Mouse (Mus musculus) adrenal gland, postnatal 10 days (tissue): ENCODE data around the gene Ncf2. TPM values are rescaled to one million over a fixed set of nuclear protein-coding genes. Genes with fewer than 3 reads are reported as not detected.

Source experiments
- DNase-seq: peaks from one replicate; pipeline ENCODE4 v3.0.0; 2021; ENCODE audit warnings: mixed read lengths
- total RNA-seq, 2 experiments: library from RNA; stranded (reverse); gene quantifications; 2 replicates each; pipeline ENCODE4 v1.2.3; 2021

Ncf2 gene
- total RNA-seq, 2 experiments from 2014 or later: 5.1 to 7.8 TPM

DNA sequence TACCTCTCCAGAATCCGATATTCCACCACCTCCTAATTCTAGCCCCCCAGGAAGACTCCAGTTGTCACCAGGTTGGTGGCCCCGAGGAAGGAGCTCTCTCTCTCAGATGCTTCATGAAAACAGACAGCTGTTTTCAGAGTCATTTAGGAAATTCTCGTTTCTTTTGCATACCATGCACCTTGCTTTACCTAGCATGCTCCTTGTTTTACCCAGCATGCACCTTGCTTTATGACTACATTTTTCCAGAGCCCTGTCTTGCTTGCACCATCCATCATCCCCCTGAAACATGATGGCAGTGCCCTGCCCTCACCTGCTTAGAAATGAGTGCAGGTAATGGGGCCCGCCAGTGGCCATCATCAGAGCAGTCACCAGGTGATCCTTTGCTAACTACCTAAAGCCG lies 31.6 kb downstream of the Ncf2 start:
- DNase-seq: no peak

DNA sequence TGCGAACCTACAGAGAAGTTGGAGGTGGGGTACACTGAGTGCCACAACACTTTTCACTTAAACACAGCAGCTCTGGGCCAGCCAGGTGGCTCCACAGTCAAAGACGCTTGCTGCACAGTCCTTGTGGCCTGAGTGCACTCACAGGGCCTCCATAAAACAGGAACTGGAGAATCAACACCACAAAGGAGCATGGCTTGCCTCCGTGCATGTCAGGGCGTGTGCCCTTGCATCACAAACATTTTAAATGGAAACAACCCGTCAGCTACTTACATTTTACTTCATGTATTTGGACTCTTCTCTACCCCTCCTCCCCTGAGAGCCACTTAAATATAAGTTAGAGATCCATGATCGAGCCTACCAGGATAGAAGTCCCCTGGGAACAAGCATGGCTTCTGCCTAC lies 32.3 kb downstream of the Ncf2 start:
- no peak for DNase-seq

DNA sequence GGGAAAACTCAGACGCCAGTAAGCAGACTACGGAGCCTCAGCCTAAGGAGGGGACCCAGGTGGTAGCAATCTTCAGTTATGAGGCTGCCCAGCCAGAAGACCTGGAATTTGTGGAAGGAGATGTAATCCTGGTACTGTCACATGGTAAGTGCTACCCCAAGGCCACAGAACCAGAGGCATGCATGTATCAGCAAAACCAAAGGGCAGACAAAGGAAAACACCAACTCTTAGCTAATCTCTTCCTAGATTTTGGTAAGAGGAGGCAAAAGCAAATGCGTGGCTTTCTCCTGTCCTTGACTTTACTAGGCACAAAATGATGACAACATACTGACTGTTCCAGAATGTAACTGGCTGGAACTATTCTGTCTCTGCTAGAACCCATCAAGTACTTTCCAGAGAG lies 35.1 kb downstream of the Ncf2 start:
- DNase-seq: no peak

DNA sequence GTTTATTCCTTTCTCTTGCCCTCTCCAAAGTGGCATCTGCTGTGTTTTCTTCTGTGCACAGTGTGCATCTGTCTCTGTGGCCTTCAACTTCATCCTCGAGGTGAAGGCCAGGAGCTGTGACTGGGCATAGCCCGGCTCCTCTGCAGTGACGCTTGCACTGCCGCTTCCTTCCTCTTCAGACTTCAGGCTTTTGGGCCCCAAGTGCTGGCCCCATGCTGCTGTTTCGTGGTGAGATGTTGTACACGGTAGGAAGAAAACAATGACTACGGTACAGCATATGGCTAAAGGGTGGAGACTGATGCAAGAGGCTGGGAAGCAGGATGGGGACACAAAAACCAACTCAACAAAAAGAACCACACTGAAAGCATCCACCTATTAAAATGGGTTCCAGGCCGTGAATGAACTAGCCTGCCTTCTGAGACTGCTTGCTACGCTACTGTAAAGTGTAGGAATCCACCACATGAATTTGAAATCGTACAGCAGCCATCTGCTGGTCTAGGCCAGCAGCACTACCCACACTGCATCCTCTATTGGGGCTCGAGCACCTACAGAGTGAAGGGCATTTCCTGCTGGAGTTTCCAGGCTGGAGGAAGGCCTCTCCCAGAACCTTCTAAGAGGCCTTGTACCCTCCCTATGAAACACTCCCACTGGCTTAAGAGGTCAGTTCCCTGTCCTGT lies 38.2 kb downstream of the Ncf2 start:
- no peak for DNase-seq

DNA sequence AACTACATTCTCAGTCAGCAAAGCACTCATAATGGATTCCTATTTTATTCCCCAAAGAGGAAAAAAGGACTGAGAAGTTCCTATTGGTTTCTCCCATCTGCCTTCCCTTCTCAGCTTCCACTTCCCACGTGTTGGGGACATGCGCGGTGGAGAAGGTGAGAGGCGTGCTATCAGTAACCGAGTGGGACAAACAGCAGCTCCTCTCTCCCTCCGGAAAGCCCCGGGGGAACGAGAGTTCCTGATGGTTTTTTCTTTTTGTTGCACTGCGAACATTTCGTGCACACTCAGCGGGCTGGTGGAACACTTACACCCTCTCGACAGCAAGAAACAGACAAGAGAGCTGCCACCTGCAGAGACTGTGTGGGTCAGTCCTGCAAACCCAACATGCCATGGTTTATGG lies 38.8 kb downstream of the Ncf2 start:
- DNase-seq: no peak

DNA sequence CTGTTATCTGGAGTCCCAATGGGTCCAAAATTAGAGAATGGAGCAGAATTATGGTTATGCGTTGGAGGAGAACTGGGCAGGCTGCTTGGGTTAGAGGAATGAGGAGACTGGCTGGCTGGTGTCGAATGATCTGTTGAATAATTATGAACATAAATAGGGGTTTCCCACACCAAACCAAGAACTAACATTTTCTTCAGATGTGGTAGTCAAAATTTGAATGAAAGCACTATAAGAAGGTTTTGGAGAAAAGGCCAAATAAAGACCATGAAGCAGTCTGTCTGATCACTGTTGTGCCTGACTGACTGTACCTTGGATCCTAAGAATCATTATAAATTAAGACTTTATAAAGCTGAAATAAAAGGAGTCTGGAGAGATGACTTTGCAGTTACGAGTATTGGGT lies 40.3 kb downstream of the Ncf2 start:
- no peak for DNase-seq

DNA sequence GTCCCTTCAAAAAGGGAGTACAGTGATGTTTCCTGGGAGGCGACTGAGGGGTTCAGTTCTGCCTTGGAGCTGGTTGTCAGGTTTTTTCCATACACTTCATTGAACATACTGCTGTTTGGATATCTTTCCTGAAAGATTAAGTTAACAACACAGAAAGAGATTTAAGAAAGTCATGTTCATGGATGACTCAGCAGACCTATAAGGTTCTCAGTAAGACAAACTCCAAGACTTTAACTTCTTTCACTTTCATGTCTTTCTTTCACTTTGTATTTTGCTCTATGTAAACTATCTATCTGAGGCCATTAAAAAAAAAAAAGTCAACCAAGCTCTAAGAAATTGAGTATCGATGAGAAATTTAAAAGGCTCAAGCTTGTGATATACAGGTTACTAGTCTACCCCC lies 41.1 kb downstream of the Ncf2 start:
- no peak for DNase-seq

DNA sequence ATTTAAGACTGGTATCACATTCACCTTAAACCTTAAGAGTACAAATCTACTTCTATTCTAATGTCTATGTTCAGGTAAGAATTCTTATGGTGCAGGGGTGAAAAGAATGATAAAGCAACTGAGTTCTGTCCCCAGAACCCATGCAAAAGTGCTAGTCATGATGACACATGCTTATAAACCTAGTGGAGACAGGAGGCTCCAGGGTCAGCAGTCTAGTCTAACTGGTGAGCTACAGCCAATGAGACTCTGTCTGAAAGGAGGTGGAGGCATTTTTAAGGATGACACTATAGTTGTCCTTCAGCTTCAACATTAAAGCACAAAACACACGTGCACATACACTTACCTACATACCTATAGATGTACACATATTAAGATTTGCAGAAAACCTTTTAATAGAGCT lies 44.6 kb downstream of the Ncf2 start:
- no peak for DNase-seq

DNA sequence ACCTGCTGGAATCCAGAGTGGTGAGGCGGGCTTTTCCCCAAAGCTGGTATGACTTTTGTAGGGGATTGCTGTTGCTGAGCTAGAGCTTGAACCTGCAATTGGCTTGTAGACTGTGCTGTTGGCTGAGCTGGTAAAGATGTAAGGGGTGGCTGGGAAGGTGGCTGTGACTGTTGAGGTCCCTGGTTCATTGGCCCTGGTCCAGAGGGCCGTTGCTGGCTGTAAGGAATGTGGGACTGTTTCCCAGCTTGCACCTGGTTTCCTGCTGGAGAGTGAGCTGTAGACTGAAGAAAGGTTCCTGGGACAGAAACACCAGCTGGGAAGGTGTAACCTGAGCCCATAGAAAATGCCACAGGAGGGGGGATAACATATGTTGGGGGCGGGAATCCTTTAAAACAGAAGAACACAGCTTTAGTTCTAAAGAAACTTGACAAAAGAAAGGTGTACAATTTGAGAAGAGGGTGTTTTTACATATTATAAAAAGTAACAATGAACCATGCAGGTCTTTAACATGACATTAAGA lies 45.3 kb downstream of the Ncf2 start:
- no peak for DNase-seq

DNA sequence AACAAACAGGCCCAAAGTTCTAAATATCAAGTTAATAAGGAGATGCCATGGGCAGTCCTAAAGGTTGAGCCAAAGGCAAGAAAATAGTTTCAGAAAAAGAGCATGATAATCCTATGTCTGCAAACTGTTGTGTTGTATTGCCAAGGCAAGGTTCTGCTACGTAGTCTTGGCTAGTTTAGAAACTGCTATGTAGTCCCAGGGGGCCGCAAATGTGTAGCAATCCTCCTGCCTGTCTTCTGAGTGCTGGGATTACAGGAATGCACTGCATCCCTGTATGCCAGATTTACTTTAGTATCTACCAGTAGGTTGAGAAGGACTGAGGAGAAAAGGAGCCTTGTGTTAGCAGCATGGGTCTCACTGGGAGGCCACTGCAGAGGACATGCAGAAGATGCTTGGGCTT lies 46.9 kb downstream of the Ncf2 start:
- DNase-seq: peak; percentile 51

DNA sequence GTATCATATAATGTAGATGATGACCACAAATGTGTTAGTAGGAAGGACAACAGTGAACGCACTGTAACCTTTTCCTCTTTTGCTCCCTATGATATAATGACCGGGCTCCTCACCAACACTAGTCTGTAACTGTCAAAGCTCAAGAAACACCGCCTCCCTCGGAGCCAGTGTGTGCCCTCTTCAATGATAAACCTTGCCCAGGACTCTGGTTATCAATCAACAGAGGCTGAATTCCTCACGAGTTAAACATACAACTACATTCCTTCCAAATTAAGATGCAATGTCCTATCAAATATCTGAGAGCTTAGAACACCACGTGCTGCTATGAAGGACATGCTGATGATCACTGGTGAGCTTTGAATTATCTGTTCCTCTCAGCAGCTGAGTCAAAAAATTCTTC lies 69.9 kb downstream of the Ncf2 start:
- no peak for DNase-seq

DNA sequence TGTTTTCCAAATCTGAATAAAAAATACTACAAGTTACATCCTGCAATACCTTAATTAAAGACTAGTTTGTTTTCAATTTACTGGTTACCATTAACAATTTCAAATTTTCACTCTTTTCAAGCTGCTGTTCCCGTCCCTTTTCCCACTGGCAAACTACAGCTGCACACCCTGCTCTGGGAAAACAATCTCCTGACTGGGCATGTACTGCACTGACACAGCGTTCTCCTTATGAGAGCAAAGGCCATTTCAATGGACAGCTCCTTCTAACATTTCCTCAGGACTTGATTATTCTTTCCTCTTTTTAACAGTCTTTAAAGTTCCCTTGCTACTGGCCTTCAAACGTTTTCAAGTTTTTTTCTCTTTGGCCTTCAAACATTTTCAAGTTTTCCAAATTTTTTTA lies 71.0 kb downstream of the Ncf2 start:
- DNase-seq: peak; percentile 8

Other genes starting within 250 kb of the Ncf2 start
- not detected for gene Apobec4, start 49.6 kb upstream of the Ncf2 start, total RNA-seq
- 10 to 100 TPM; 37.0 to 57.0 TPM for gene Rgl1, start 33.8 kb upstream of the Ncf2 start, total RNA-seq
- 100 to 1,000 TPM; 106 to 107 TPM for gene Arpc5, start 33.7 kb upstream of the Ncf2 start, total RNA-seq
- gene Smg7, start 102.5 kb downstream of the Ncf2 start, total RNA-seq: 10 to 100 TPM; 44.7 to 51.1 TPM
- 1 to 10 TPM; 2.1 to 5.1 TPM for gene Nmnat2, start 154.8 kb downstream of the Ncf2 start, total RNA-seq